Mouse (Mus musculus): Measurements from ENCODE around the gene Gm47996. TPM values are rescaled to one million over a fixed set of nuclear protein-coding genes. Genes with fewer than 3 reads are reported as not detected.
"Not testable (repeated sequence)": the region's sequence is repeated elsewhere in the genome, so short reads cannot be mapped to it uniquely, and the experiment has no call there.

The Gm47996 gene
- polyA plus RNA-seq, 1 experiment from 2014 or later = 0.42 TPM

DNA sequence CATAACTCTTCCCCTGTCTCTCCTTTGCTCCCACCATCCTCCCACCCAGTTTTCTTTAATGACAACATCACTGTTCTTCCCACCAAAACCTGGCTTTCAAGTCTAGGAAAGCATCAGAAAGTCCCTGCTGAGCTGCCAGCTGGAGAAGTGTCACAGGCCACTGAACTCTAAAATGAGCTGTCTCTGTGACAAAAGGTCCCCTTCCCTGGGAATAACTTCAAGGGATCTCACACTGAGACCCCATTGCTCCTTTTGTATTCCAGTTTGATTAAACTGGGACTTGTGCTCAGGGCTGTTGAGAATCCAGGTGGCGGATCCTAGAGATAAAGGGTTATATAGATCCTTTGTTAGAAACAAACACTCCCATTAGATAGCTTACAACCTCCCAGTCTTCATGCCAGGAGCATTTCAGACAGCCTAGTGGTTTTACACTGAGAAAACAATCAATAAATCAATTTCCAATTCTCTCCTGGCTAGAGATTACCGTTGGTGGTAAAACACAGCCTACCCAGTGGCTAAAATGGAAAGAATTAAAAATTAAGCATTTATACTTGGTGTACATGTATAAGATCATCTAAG is 31.3 kb upstream of the Gm47996 start:
- no peak overlapping the region for H3K9ac ChIP-seq (ENCODE audit: low read depth, low read length)
- no peaks in the 10 kb centered on the region for H3K27me3 ChIP-seq (ENCODE audit: control insufficient read depth, insufficient read depth, low read length)
- ATAC-seq (ENCODE audit: low FRiP score) (peak; percentile 79), DNase-seq (ENCODE audit: low spot score) (peak; percentile 37)
- peak overlapping the region; percentile 59; the same call in 1 of the 2 replicates for H3K27ac ChIP-seq (ENCODE audit: low read depth, low read length)
- H3K4me3 ChIP-seq (ENCODE audit: low read depth, low read length) = no peak overlapping the region
- peaks cover 3% of the 10 kb centered on the region for H3K4me1 ChIP-seq (replicated peaks; ENCODE audit: control insufficient read depth, insufficient read depth, low read length)
- WGBS = 15% methylated on average over 2 of the region's 2 CpGs
- H3K4me2 ChIP-seq (replicated peaks; ENCODE audit: low read depth, low read length) = no peak overlapping the region
- H3K9me3 ChIP-seq (ENCODE audit: control insufficient read depth, low read length) = no peaks in the 10 kb centered on the region
- H3K36me3 ChIP-seq (ENCODE audit: control insufficient read depth, insufficient read depth, low read length) = no peaks in the 10 kb centered on the region

DNA sequence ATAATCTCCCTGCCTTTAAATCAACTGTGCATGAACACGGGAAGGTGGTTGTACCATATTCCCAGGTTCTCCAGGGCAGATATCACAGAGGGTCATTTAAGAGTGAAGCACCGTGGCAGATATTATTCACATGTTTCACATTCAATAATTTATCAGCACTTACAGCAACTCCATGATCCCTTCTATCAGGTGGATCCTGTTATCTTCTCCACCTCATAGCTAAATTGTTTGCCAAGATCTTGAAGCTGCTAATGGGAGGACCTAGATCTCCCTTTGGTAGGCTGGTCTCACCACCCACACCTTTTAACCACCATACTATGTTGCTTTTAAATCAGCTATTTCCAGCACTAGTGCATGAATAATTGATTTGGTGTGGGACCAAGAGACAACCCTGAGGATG is 29.8 kb upstream of the Gm47996 start:
- Histone ChIP-seq H3K4me3 (ENCODE audit: low read depth, low read length) (no peak overlapping the region), H3K36me3 (ENCODE audit: control insufficient read depth, insufficient read depth, low read length) (no peaks in the 10 kb centered on the region), H3K27ac (ENCODE audit: low read depth, low read length) (no peak overlapping the region), H3K9me3 (ENCODE audit: control insufficient read depth, low read length) (no peaks in the 10 kb centered on the region), H3K9ac (ENCODE audit: low read depth, low read length) (no peak overlapping the region), H3K4me1 (replicated peaks; ENCODE audit: control insufficient read depth, insufficient read depth, low read length) (peaks cover 3% of the 10 kb centered on the region), H3K27me3 (ENCODE audit: control insufficient read depth, insufficient read depth, low read length) (no peaks in the 10 kb centered on the region), H3K4me2 (replicated peaks; ENCODE audit: low read depth, low read length) (no peak overlapping the region)
- DNase-seq (ENCODE audit: low spot score) = no peak
- ATAC-seq (ENCODE audit: low FRiP score) = no peak
- 85% methylated on average over 2 of the region's 2 CpGs for WGBS

DNA sequence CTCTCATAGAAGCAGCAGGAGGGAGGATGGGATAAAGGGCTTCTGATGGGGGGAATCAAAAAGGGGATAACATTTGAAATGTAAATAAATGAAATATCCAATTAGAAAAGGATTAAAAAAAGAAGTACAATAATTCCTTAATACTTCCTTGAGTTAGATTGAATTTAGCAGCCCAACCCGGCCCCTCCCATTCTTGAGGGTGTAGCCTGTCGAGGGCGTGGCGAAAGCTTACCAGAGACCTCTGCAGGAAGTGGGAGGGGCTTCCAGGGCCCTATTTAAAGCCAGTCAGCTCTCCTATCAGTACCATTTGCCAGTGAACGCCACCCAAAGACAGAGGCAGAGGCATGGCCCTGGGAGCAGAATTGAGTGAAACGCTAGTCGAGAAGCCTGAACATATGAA is 27.7 kb upstream of the Gm47996 start, which contains the start of gene Gm47985:
Gene Gm47985, plus strand, starts transcription at position 272 of the 400 bp plus-strand sequence.
- not testable (repeated sequence) for ATAC-seq (ENCODE audit: low FRiP score)
- no CpG with 5 or more reads among the region's 7 CpGs for WGBS

DNA sequence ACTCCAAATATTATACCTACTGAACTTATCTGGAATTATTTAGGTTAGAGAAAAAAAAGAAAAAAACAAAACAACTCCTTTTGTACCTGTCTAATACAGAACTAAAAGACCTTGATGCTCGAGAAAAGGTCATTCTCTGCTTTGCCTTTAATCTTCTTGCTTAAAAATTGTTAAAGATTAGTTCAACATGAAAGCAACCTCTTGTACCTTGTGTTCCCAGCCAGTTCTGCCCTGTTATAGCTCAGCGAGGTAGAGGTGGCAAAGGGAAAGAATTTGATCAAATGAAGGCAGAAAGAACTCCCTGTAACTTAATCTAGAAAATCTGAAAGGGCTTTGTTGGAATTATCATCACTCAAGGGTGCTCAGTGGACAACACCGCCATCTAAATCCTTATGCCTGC is 23.7 kb upstream of the Gm47996 start:
- H3K27me3 ChIP-seq (ENCODE audit: control insufficient read depth, insufficient read depth, low read length); H3K4me1 ChIP-seq (replicated peaks; ENCODE audit: control insufficient read depth, insufficient read depth, low read length); H3K4me3 ChIP-seq (ENCODE audit: low read depth, low read length); DNase-seq (ENCODE audit: low spot score); H3K9me3 ChIP-seq (ENCODE audit: control insufficient read depth, low read length); ATAC-seq (ENCODE audit: low FRiP score); H3K36me3 ChIP-seq (ENCODE audit: control insufficient read depth, insufficient read depth, low read length); H3K9ac ChIP-seq (ENCODE audit: low read depth, low read length); H3K27ac ChIP-seq (ENCODE audit: low read depth, low read length); H3K4me2 ChIP-seq (replicated peaks; ENCODE audit: low read depth, low read length): not testable (repeated sequence)
- WGBS = 83% methylated on average over 3 of the region's 3 CpGs

More for the DNA sequence above, 27.7 kb upstream of the Gm47996 start, which contains the start of gene Gm47985:
- not testable (repeated sequence) for H3K27me3 ChIP-seq (ENCODE audit: control insufficient read depth, insufficient read depth, low read length); H3K36me3 ChIP-seq (ENCODE audit: control insufficient read depth, insufficient read depth, low read length); H3K9me3 ChIP-seq (ENCODE audit: control insufficient read depth, low read length); DNase-seq (ENCODE audit: low spot score); H3K9ac ChIP-seq (ENCODE audit: low read depth, low read length); H3K4me1 ChIP-seq (replicated peaks; ENCODE audit: control insufficient read depth, insufficient read depth, low read length); H3K4me2 ChIP-seq (replicated peaks; ENCODE audit: low read depth, low read length); H3K4me3 ChIP-seq (ENCODE audit: low read depth, low read length); H3K27ac ChIP-seq (ENCODE audit: low read depth, low read length)

DNA sequence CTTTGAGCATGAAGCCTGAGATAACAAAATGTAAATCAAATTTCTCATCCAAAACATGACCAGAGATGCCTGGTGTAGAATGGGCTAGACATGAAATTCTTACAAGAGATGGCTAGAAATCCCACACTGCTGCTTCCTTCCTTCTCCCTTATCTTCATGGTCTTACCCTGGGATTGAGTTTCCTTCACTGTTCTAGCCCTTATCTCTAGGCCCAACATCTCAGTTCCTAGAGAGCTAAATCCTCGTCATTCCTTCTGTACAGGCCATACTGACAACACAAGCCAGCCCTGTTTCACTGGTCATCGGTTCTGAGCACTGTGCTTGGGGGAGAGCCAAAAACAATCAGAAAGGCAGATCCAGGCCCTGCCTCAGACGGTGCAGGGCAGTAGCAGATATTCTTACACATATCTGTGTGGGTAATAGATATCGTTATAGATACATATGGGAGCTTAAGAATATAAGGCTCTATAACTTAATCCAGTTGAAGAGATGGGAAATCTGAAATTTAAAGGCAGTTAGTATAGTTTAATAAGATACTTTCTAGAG is 23.0 kb upstream of the Gm47996 start:
- H3K4me3 ChIP-seq (ENCODE audit: low read depth, low read length); H3K27me3 ChIP-seq (ENCODE audit: control insufficient read depth, insufficient read depth, low read length); H3K9ac ChIP-seq (ENCODE audit: low read depth, low read length); H3K27ac ChIP-seq (ENCODE audit: low read depth, low read length); H3K4me2 ChIP-seq (replicated peaks; ENCODE audit: low read depth, low read length); H3K4me1 ChIP-seq (replicated peaks; ENCODE audit: control insufficient read depth, insufficient read depth, low read length); DNase-seq (ENCODE audit: low spot score); ATAC-seq (ENCODE audit: low FRiP score); H3K36me3 ChIP-seq (ENCODE audit: control insufficient read depth, insufficient read depth, low read length); H3K9me3 ChIP-seq (ENCODE audit: control insufficient read depth, low read length): not testable (repeated sequence)
- 89% methylated on average over 4 of the region's 4 CpGs for WGBS

DNA sequence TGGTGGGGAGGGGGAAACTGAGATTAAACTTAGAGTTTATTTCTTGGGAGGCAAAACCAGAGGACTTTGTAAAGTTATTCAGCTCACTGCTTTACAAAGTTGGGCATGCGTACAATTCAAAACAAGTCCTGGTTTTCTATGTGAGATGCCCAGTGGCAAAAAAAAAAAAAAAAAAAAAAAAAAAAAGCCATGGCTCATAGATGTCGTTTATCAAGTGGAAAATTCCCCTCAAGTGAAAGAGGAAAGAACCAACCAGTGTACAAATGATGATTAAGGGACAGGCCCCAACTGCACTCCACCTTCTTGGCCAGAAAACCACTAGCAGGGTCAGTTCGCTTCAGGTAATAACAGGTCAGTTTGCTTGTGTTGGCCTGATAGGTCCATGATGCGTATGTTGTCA is 21.5 kb upstream of the Gm47996 start:
- ATAC-seq (ENCODE audit: low FRiP score) = no peak

DNA sequence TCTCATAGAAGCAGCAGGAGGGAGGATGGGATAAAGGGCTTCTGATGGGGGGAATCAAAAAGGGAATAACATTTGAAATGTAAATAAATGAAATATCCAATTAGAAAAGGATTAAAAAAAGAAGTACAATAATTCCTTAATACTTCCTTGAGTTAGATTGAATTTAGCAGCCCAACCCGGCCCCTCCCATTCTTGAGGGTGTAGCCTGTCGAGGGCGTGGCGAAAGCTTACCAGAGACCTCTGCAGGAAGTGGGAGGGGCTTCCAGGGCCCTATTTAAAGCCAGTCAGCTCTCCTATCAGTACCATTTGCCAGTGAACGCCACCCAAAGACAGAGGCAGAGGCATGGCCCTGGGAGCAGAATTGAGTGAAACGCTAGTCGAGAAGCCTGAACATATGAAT is 17.9 kb upstream of the Gm47996 start, which contains the start of gene Gm8947:
Gene Gm8947, plus strand, starts transcription at position 302 of the 400 bp plus-strand sequence.
- DNase-seq (ENCODE audit: low spot score); H3K27me3 ChIP-seq (ENCODE audit: control insufficient read depth, insufficient read depth, low read length); H3K4me1 ChIP-seq (replicated peaks; ENCODE audit: control insufficient read depth, insufficient read depth, low read length); H3K4me3 ChIP-seq (ENCODE audit: low read depth, low read length); H3K36me3 ChIP-seq (ENCODE audit: control insufficient read depth, insufficient read depth, low read length); H3K4me2 ChIP-seq (replicated peaks; ENCODE audit: low read depth, low read length); H3K9me3 ChIP-seq (ENCODE audit: control insufficient read depth, low read length); H3K27ac ChIP-seq (ENCODE audit: low read depth, low read length); H3K9ac ChIP-seq (ENCODE audit: low read depth, low read length); ATAC-seq (ENCODE audit: low FRiP score): not testable (repeated sequence)
- no CpG with 5 or more reads among the region's 7 CpGs for WGBS

More for the DNA sequence above, 21.5 kb upstream of the Gm47996 start:
- DNase-seq (ENCODE audit: low spot score) = no peak
- Histone ChIP-seq H3K9me3 (ENCODE audit: control insufficient read depth, low read length) (no peaks in the 10 kb centered on the region), H3K27ac (ENCODE audit: low read depth, low read length) (no peak overlapping the region), H3K9ac (ENCODE audit: low read depth, low read length) (no peak overlapping the region), H3K27me3 (ENCODE audit: control insufficient read depth, insufficient read depth, low read length) (no peaks in the 10 kb centered on the region), H3K4me1 (replicated peaks; ENCODE audit: control insufficient read depth, insufficient read depth, low read length) (no peaks in the 10 kb centered on the region), H3K4me2 (replicated peaks; ENCODE audit: low read depth, low read length) (no peak overlapping the region), H3K4me3 (ENCODE audit: low read depth, low read length) (no peak overlapping the region), H3K36me3 (ENCODE audit: control insufficient read depth, insufficient read depth, low read length) (no peaks in the 10 kb centered on the region)
- 91% methylated on average over 4 of the region's 4 CpGs for WGBS

DNA sequence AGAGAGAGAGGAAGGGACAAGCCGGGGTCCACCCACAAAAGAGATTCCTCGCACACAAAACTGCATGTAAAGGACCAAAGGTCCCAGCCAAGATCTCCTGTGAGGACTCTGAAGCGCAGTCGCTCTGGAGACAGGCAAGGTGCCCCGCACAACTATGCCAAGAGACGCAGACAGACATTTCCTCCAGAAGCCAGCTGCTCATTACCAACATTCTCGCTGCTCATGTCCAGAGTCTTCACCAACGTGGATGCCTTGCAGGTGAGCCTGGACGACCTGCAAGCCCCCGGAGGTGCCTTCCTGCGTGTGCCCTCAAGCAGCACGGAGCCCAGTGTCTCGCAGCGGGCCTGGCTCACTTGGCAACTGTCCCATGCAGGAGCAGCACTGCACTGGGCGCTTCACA is 17.2 kb upstream of the Gm47996 start:
- not testable (repeated sequence) for H3K9ac ChIP-seq (ENCODE audit: low read depth, low read length); H3K27ac ChIP-seq (ENCODE audit: low read depth, low read length); H3K9me3 ChIP-seq (ENCODE audit: control insufficient read depth, low read length); H3K4me3 ChIP-seq (ENCODE audit: low read depth, low read length); H3K4me1 ChIP-seq (replicated peaks; ENCODE audit: control insufficient read depth, insufficient read depth, low read length); DNase-seq (ENCODE audit: low spot score); H3K27me3 ChIP-seq (ENCODE audit: control insufficient read depth, insufficient read depth, low read length); ATAC-seq (ENCODE audit: low FRiP score); H3K4me2 ChIP-seq (replicated peaks; ENCODE audit: low read depth, low read length); H3K36me3 ChIP-seq (ENCODE audit: control insufficient read depth, insufficient read depth, low read length)
- WGBS = 95% methylated on average over 13 of the region's 15 CpGs

DNA sequence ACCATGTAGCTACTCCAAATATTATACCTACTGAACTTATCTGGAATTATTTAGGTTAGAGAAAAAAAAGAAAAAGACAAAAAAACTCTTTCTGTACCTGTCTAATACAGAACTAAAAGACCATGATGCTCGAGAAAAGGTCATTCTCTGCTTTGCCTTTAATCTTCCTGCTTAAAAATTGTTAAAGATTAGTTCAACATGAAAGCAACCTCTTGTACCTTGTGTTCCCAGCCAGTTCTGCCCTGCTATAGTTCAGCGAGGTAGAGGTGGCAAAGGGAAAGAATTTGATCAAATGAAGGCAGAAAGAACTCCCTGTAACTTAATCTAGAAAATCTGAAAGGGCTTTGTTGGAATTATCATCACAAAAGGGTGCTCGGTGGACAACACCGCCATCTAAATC is 13.9 kb upstream of the Gm47996 start:
- not testable (repeated sequence) for H3K27ac ChIP-seq (ENCODE audit: low read depth, low read length); H3K4me1 ChIP-seq (replicated peaks; ENCODE audit: control insufficient read depth, insufficient read depth, low read length); H3K4me3 ChIP-seq (ENCODE audit: low read depth, low read length); H3K9ac ChIP-seq (ENCODE audit: low read depth, low read length); H3K36me3 ChIP-seq (ENCODE audit: control insufficient read depth, insufficient read depth, low read length); H3K27me3 ChIP-seq (ENCODE audit: control insufficient read depth, insufficient read depth, low read length); H3K9me3 ChIP-seq (ENCODE audit: control insufficient read depth, low read length); H3K4me2 ChIP-seq (replicated peaks; ENCODE audit: low read depth, low read length); ATAC-seq (ENCODE audit: low FRiP score); DNase-seq (ENCODE audit: low spot score)
- 72% methylated on average over 4 of the region's 4 CpGs for WGBS
